Mouse (Mus musculus) gonadal fat pad, adult 2 months (tissue): ENCODE measurements around the gene Coq10b. TPM values are rescaled to one million over a fixed set of nuclear protein-coding genes. Genes with fewer than 3 reads are reported as not detected.

Experiments used
- DNase-seq: peaks from one replicate; pipeline ENCODE4 v3.0.0-alpha.2; 2012; ENCODE audit warnings: low read depth
- polyA plus RNA-seq: library from polyadenylated mRNA; depleted of rRNA; stranded (reverse); fragments of >200 nt; gene quantifications from 2 replicates; pipeline ENCODE4 v1.2.3, GENCODE M21; 2012; rRNA removed

Gene Coq10b
- polyA plus RNA-seq, 1 experiment, result 13.7 TPM

DNA sequence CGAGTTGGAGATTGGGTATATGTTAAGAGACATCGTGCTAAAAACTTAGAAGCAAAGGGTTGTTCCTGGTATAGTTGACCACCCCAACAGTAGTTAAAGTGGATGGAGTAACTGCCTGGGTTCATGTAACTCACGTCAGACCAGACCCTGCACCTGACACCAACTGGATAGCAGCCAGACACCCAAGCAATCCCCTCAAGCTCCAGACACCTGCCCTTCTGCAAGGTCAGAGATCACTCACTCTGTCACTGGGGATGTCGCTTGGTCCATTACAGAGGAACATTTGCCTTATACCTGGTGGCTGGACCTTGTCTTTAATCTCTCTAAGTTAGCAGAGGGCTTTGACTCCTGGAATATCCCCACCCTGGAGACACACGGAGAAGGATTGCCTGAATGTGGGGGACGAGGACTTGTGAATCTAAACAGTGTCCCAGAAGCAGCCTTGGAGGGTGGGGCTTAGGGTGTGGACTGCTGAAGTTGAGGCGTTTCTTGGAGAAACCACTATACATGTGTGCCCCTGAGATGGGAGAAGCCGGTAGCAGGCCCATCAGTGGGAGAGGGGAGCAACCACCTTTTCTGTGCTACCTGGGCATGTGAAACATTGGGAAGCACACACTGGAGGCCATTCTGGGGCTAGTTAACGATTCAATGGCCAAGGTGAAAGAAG, 54.5 kb downstream of the Coq10b start:
- DNase-seq, result no peak

DNA sequence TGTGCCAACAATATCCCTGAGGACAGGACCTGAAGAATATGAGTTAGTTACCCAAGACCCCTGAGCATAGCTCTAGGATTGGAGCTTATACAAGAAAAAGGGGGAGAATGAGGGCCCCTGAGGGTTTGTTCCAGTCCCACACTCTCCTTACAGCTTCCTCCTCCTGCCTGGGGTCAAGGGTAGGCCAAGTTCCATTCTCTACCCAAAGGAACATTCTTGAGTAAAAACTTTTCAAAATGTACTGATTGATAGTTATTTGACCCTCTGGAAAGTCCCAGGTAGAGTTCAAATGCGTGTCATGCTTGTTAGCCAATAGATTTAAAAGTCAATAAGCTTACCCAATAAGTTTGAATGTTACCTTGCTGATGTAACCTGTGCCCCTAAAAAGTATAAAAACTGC, 55.1 kb downstream of the Coq10b start:
- DNase-seq, result no peak

GRCm38 (mm10) chr1:55108473-55108872, 55.9 kb downstream of the Coq10b start:
- DNase-seq, result peak; percentile 68

DNA sequence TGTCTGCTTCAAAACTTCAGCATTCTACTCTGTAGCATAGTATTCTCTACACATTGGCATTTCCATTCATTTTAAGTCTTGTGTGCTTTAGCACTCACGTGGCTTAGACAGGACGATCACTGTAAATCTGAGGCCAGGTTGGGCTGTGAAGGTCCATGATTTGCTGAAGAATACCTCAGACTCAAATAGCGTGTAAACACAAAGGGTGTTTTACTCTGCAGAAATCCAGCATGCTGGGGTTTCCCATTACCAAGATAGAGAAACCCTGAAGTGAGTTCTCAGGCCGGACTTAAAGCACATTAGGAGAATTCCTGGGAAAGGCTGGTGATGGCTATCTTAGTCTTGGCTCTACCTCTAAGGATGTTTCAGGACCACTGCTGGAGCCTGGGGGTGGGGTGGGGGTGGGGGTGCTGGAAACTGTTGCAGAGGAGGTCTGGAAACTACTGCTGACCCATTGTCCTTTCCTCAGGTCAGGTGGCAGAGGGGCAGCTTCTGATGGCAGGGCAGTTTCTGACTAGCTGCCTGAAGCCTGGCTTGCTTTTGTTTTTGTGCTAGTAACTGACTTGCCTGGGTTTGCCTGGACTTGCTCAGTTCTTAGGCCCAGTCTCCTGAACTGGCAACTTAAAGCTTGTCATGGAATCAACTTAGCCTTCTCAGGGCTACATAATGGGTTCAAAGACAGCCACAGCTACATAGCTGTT, 56.6 kb downstream of the Coq10b start:
- DNase-seq, result no peak

Other genes starting within 250 kb of the Coq10b start
- 15.4 and 18.6 TPM in 2 replicates for gene Ankrd44, start 126.4 kb upstream of the Coq10b start, polyA plus RNA-seq
- gene Sf3b1, start 25.3 kb upstream of the Coq10b start, polyA plus RNA-seq, result 51.0 and 53.3 TPM in 2 replicates
- gene Hspe1, start 35.4 kb downstream of the Coq10b start, polyA plus RNA-seq, result 23.7 and 29.1 TPM in 2 replicates
- gene Hspd1, start 35.5 kb downstream of the Coq10b start, polyA plus RNA-seq, result 35.0 and 39.5 TPM in 2 replicates
- 11.7 and 12.5 TPM in 2 replicates for gene Mob4, start 78.5 kb downstream of the Coq10b start, polyA plus RNA-seq
- 1.6 and 2.2 TPM in 2 replicates for gene Rftn2, start 174.0 kb downstream of the Coq10b start, polyA plus RNA-seq
- 1.4 and 1.5 TPM in 2 replicates for gene Mars2, start 184.4 kb downstream of the Coq10b start, polyA plus RNA-seq